Mouse (Mus musculus) gastrocnemius, adult 18-20 months (tissue): ENCODE data around the gene Wdr95. TPM values are rescaled to one million over a fixed set of nuclear protein-coding genes. Genes with fewer than 3 reads are reported as not detected.

Experiments used
- total RNA-seq, 2 experiments: library from RNA; stranded (reverse); gene quantifications; 2 replicates each; pipeline ENCODE4 v1.2.3; 2021

The Wdr95 gene
- total RNA-seq, 2 experiments from 2014 or later = not detected

Other genes starting within 250 kb of the Wdr95 start
- 10 to 100 TPM in 1 of 2 experiments, 1 to 10 TPM in 1; 9.5 to 15.6 TPM for gene Medag, start 116.9 kb upstream of the Wdr95 start, total RNA-seq
- gene Tex26, start 89.0 kb upstream of the Wdr95 start, total RNA-seq = not detected
- gene Hsph1, start 107.7 kb downstream of the Wdr95 start, total RNA-seq = 10 to 100 TPM; 60.1 to 86.6 TPM
- 1 to 10 TPM; 3.5 to 5.2 TPM for gene B3glct, start 149.6 kb downstream of the Wdr95 start, total RNA-seq